Mouse (Mus musculus): ENCODE measurements at regions not wholly inside any gene's neighbourhood (a gene's known extent, or its start where the extent isn't known, plus 50 kb on each side); places are given as distances from the start of the nearest gene placed in this dataset.

DNA sequence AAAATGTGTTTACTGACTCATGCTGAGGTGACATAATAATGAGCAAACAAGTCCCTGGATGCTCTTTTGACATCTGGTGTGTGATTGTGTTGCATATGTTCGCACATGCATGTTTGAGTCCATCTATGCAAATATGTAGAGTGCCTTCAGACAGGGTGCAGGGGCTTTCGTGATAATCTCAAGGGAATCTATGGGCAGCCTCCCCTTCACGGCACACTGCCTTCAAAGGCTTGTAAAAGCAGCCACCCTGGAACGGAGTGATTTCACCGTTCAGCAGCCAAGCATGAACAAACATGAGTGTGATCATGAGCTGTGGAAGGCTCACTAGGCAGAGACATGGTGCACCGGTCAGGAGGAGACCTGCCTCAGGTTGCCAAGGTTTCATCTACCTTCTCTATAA is 57.1 kb upstream of the Mbip start:
- DNase-seq (ENCODE audit: low read depth, low spot score) = no peak

- DNase-seq (ENCODE audit: low read depth, low spot score) = no peak
These were observed 56.4 kb upstream of the Mbip start for GRCm38 (mm10) chr12:56402137-56402536.
